Mouse (Mus musculus) E14TG2a.4 (cell line): ENCODE data around the gene Chst2.

ENCODE experiments used
- H3K27me3 ChIP-seq: 2 replicates; pipeline ENCODE4 v1.6.1; 2014; ENCODE audit warnings: low read length, control low read depth; ENCODE audit not compliant: insufficient read depth
- H3K36me3 ChIP-seq: 2 replicates; pipeline ENCODE4 v1.6.1; 2014; ENCODE audit warnings: low read length, control low read depth; ENCODE audit not compliant: insufficient read depth
- H3K4me1 ChIP-seq: replicated peaks from 2 replicates; pipeline ENCODE4 v1.6.1; 2014; ENCODE audit warnings: low read depth, low read length, control low read depth
- H3K4me3 ChIP-seq: replicated peaks from 2 replicates; pipeline ENCODE4 v1.5.1; 2014; ENCODE audit warnings: mild to moderate bottlenecking, low read length
- H3K9me3 ChIP-seq: 2 replicates; pipeline ENCODE4 v1.6.1; 2014; ENCODE audit warnings: low read length, control low read depth
- CTCF ChIP-seq: conservative IDR thresholded peaks from 2 replicates; pipeline ENCODE4 v1.5.1; 2014; ENCODE audit warnings: low read length
- NANOG ChIP-seq: IDR thresholded peaks from 2 replicates; pipeline ENCODE4 v1.6.1; 2014; ENCODE audit warnings: borderline replicate concordance, low read length, mixed read lengths
- POU5F1 ChIP-seq: IDR thresholded peaks from 2 replicates; pipeline ENCODE4 v1.6.1; 2014; ENCODE audit warnings: low read length, borderline replicate concordance

The Chst2 gene

DNA sequence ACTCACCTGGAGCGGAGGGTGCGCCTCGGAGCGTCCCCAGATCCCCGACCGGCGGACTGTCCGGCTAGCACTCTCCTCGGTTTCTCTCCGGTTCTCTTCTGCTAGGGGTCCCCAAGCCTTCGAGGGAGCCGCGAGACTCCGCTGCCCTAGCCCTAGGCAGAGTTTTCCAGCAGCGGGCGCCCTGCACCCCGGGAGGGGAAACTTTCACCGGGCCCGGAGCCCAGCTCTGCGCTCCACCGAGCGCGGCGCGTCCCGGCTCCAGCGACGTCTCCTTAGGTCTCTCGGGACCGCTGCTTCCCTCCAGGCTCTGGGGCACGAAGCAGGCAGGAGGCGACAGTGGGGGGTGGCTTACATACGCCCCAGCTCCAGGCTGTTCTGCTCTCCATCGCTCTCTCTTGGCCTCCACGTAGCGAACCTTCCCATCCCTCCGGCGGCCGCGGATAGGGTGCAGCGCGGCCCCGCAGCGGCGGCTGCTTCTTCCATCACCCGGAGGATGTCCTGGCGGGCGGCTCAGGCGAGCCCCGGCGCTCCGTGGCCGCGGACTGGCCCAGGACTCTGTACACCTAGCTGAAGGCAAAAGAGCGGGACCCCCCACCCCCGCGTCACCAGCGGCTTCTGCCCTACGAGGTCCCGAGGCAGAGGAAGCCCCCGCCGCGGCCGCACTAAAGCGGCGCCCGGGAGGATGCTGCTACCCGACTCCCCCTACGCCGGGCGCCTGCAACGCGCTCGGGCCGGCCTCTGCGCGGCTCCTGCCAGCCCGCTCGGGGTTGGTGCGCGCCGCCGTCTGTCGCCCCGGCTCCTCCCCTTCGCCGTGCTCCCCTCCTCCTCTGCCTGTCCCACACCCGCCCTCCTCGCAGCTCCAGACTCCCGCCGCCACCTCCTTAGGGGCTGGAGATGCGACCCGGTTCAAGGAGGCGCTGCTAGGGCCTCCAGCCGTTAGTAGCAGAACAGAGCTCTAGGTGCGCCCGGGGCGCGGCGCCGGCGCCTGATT lies at the start of gene Chst2:
Gene Chst2, minus strand, starts transcription at position 152 of the 991 bp plus-strand sequence.
- Histone ChIP-seq H3K9me3 (no peaks in the 10 kb centered on the region), H3K36me3 (no peaks in the 10 kb centered on the region), H3K27me3 (peaks cover 83% of the 10 kb centered on the region), H3K4me1 (peaks cover 21% of the 10 kb centered on the region), H3K4me3 (peak within 1 kb of the TSS; percentile 86)
- TF ChIP-seq NANOG (no peak), CTCF (no peak), POU5F1 (no peak)

DNA sequence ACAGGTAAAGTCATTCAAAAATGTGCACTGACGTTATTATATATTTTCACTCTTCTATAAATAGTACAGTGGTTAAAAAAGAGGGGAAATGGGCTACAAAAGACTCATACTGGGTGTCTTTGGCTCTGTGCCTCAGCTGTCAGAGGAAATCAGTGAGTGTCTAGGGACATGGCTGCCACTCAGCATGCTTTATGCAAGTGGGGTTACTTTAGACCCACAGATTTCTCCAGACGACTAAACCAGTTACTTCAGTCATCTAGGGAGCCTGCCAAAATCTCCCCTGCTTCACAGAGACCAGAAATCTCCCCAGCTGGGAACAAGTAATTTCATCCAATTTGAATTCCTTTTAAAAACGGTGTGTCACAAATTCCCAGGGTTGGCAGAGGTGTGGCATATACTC lies 45.4 kb upstream of the Chst2 start:
- H3K4me3 ChIP-seq = no peak overlapping the region
- peaks cover 46% of the 10 kb centered on the region for H3K36me3 ChIP-seq
- H3K4me1 ChIP-seq = peaks cover 10% of the 10 kb centered on the region; the same call in 1 of the 2 replicates
- TF ChIP-seq POU5F1 (no peak), CTCF (no peak)
- H3K9me3 ChIP-seq = peaks cover 7% of the 10 kb centered on the region
- no peaks in the 10 kb centered on the region for H3K27me3 ChIP-seq

DNA sequence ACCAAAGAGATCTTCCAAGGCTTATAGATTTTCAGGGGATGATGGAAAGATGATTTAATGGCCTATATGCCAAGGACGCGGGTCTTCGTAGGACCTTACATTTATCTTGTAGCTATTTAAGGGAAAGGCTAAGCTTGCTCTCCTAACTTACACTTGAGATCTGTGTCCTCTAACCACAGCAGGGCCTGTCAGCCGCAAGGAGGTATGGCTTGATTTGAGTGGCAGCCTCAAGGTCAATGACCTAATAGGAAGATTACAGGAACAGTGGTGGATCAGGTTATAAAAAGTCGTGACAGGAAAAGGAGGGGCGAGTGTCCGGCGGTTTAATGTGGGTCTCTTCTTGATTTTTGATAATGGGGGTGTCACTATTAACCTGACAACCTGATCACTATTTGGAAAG lies 44.1 kb upstream of the Chst2 start:
- peaks cover 32% of the 10 kb centered on the region for H3K36me3 ChIP-seq
- H3K27me3 ChIP-seq = no peaks in the 10 kb centered on the region
- peaks cover 10% of the 10 kb centered on the region; the same call in 1 of the 2 replicates for H3K4me1 ChIP-seq
- TF ChIP-seq CTCF (no peak), POU5F1 (no peak)
- H3K9me3 ChIP-seq = peaks cover 7% of the 10 kb centered on the region
- no peak overlapping the region for H3K4me3 ChIP-seq

DNA sequence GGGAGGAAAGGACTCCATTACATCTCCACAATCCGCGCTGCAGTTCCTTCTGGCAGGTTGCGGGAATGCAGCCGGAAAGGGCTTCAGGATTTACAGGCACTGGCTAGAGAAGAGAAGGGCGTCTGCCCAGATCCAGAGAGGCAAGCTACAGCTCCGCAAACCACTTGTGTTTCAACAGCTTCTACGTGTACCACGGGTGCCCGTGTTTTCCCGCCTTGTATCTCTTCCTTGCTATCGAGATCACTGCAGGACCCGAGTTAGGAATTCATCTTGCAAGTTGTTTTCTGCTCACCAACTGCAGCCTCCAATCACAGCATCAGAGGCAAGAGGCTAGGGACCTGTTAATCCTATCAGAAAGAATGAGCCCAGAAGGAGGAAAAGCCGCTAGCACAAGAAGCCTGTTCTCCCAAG lies 35.8 kb upstream of the Chst2 start:
- H3K27me3 ChIP-seq = peaks cover 7% of the 10 kb centered on the region; the same call in 1 of the 2 replicates
- peaks cover 10% of the 10 kb centered on the region for H3K9me3 ChIP-seq
- TF ChIP-seq CTCF (no peak), POU5F1 (no peak), NANOG (no peak)
- H3K4me1 ChIP-seq = peaks cover 13% of the 10 kb centered on the region; the same call in 1 of the 2 replicates
- H3K36me3 ChIP-seq = no peaks in the 10 kb centered on the region
- no peak overlapping the region for H3K4me3 ChIP-seq

DNA sequence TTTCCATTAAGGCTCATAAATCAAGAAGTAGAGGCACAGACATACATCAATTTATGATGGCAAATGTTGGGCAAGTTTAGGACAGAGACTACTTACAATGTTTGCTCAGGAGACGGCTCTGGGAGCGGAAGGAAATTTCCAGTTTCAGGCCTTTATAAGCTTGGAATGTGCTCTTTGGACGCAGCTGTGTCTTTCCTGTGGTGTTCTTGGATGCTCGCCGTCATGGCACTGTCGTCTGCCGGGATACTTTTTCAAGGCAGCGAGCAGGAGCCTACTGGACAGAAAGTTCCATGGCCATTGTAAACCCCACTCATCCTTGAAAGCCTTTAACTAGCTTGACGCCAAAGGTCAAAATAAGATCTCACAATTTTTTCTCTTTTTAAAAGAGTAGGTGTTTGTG lies 31.4 kb upstream of the Chst2 start:
- Histone ChIP-seq H3K36me3 (no peaks in the 10 kb centered on the region), H3K27me3 (peaks cover 21% of the 10 kb centered on the region), H3K9me3 (peaks cover 2% of the 10 kb centered on the region; the same call in 1 of the 2 replicates), H3K4me3 (no peak overlapping the region), H3K4me1 (peaks cover 26% of the 10 kb centered on the region)
- TF ChIP-seq POU5F1 = no peak
- TF ChIP-seq CTCF = no peak
- TF ChIP-seq NANOG = no peak

DNA sequence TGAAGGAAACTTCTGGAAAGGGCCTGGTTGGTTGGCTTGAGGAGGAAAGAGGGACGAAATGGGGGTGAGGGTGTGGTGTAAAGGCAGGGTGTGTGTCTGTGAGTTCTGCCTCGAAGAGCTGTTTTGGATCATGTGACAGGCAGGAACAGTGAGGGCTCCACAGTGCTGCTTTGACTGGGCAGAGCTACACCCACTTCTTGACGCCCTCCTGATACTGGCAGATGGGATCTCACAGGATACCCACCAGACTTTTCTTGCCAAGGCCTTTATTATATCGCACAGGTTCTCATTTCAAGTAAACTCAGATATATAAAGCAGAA lies 29.7 kb upstream of the Chst2 start:
- Histone ChIP-seq H3K9me3 (no peaks in the 10 kb centered on the region), H3K27me3 (peaks cover 21% of the 10 kb centered on the region), H3K36me3 (no peaks in the 10 kb centered on the region), H3K4me1 (peaks cover 13% of the 10 kb centered on the region), H3K4me3 (no peak overlapping the region)
- no peak for TF ChIP-seq NANOG
- TF ChIP-seq POU5F1 = no peak
- no peak for TF ChIP-seq CTCF

DNA sequence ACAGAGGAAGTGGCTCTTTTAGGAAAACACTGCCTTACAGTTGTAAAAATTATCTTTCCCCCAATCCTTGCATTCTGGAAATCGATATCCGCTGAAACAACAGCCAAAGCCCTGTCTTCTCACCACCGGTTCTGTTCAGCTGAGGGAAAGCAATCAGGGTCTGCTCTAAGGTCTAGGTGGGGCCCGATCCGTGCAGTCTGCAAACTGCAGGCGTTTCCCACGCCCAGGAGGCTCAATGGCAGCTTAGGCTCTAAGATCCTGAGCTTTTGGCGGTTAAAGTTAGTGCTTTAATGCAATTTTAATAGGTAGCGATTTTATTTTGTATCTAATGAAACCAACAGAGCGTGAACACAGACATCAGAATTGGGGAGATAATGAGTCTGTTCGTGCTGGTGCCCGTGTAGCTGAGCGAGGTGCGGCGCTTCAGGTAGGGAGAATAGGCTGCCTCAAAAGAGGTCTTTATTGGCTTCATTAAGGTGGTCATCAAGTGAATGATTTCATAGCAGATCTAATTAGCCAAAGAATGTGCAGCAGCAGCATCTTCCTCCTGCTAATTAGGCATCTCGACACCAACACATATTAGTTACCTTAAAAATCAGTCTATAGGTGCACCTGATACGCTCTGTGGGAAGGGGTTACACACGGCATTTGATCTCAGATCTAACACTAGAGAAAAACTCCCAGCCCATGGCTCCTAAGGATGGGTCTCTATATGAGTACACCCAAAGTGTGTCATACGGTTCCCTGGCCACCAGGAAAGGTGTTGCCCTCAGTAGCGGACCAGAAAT lies 29.2 kb upstream of the Chst2 start:
- H3K27me3 ChIP-seq = peaks cover 18% of the 10 kb centered on the region
- H3K9me3 ChIP-seq = no peaks in the 10 kb centered on the region
- peaks cover 13% of the 10 kb centered on the region for H3K4me1 ChIP-seq
- H3K36me3 ChIP-seq = no peaks in the 10 kb centered on the region
- TF ChIP-seq POU5F1 (no peak), NANOG (no peak), CTCF (no peak)
- H3K4me3 ChIP-seq = peak overlapping the region; percentile 37

DNA sequence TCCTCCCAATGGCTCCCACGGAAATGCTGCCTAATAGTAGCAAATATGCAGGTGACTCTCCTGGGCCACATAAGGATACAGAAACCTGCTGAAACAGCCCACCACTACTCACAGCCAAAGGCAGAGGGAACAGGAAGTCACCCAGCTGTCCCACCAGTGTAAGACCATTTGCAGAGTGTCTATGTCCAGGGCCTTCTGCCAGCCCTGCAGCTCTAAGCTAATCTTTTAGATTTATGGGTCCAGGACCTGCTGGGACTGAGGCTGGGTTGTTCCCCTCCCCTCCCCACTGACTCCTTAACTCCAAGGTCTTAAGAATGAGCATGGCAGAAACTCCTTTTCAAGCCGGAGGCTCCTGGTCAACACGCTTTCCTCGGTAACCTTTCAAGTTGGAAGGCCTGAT lies 21.8 kb upstream of the Chst2 start:
- TF ChIP-seq NANOG = no peak
- TF ChIP-seq POU5F1 = no peak
- no peak for TF ChIP-seq CTCF
- Histone ChIP-seq H3K36me3 (no peaks in the 10 kb centered on the region), H3K9me3 (peaks cover 12% of the 10 kb centered on the region), H3K4me3 (no peak overlapping the region), H3K4me1 (no peaks in the 10 kb centered on the region), H3K27me3 (no peaks in the 10 kb centered on the region)
